Mouse (Mus musculus): Measurements from ENCODE around the gene Sarnp.

- TF ChIP-seq CTCF (IDR thresholded peaks at IDR 0.05; ENCODE audit: low read depth) (no peak), EP300 (IDR thresholded peaks at IDR 0.05; ENCODE audit: low read depth) (no peak)
Measured at GRCm38 (mm10) chr10:128822135-128822534, 5.0 kb downstream of the Sarnp start.

All from heart, postnatal 0 days (tissue).